Mouse (Mus musculus) ES-E14 (cell line): ENCODE results near the gene Gm21915. TPM values are rescaled to one million over a fixed set of nuclear protein-coding genes. Genes with fewer than 3 reads are reported as not detected.

Experiments used
- DNase-seq: peaks from one replicate; pipeline ENCODE4 v3.0.0-alpha.2; 2013; ENCODE audit warnings: low read depth, low spot score
- H3K27ac ChIP-seq: 2 replicates; pipeline ENCODE4 v1.5.1; 2012; ENCODE audit warnings: low read depth, mild to moderate bottlenecking, low read length, moderate library complexity, mixed read lengths; ENCODE audit not compliant: poor library complexity, insufficient read depth, severe bottlenecking
- H3K36me3 ChIP-seq: 2 replicates; pipeline ENCODE4 v1.6.1; 2012; ENCODE audit warnings: mild to moderate bottlenecking, low read length, moderate library complexity, mixed read lengths; ENCODE audit not compliant: control insufficient read depth, poor library complexity, insufficient read depth, severe bottlenecking
- H3K4me1 ChIP-seq, 2 experiments: fragments of 150-350 bp in 1 of 2; sonication (generic) in 1 of 2; 2 replicates each; pipeline ENCODE4 v1.6.1; 2012; ENCODE audit warnings: low read length in 2 of 2, mild to moderate bottlenecking in 1 of 2, mixed read lengths in 1 of 2; ENCODE audit not compliant: control insufficient read depth in 2 of 2, insufficient read depth in 2 of 2, poor library complexity in 1 of 2
- H3K4me3 ChIP-seq, 2 experiments: fragments of 150-350 bp in 1 of 2; sonication (generic) in 1 of 2; 2 replicates each; pipeline ENCODE4 v1.5.1; 2012; ENCODE audit warnings: low read length in 2 of 2, low read depth in 1 of 2, mild to moderate bottlenecking in 1 of 2, mixed read lengths in 1 of 2; ENCODE audit not compliant: insufficient read depth in 1 of 2, poor library complexity in 1 of 2, severe bottlenecking in 1 of 2
- H3K9ac ChIP-seq: 2 replicates; pipeline ENCODE4 v1.6.1; 2012; ENCODE audit warnings: low read depth, mild to moderate bottlenecking, low read length, mixed read lengths; ENCODE audit not compliant: poor library complexity, insufficient read depth, severe bottlenecking
- H3K9me3 ChIP-seq: fragments of 150-350 bp; sonication (generic); 2 replicates; pipeline ENCODE4 v1.6.1; 2012; ENCODE audit warnings: low read depth, mild to moderate bottlenecking, low read length; ENCODE audit not compliant: control insufficient read depth, insufficient read depth
- CHD2 ChIP-seq: IDR thresholded peaks from 2 replicates; pipeline ENCODE4 v1.6.1; 2014; ENCODE audit warnings: mild to moderate bottlenecking, low read depth, low read length, inconsistent platforms
- HCFC1 ChIP-seq: IDR thresholded peaks from 2 replicates; pipeline ENCODE4 v1.6.1; 2012; ENCODE audit warnings: low read length, inconsistent platforms, borderline replicate concordance; ENCODE audit not compliant: insufficient read depth
- MAFK ChIP-seq: IDR thresholded peaks from 2 replicates; pipeline ENCODE4 v1.6.1; 2014; ENCODE audit warnings: mild to moderate bottlenecking, low read depth, low read length, inconsistent platforms; ENCODE audit not compliant: insufficient read depth
- ZC3H11A ChIP-seq: IDR thresholded peaks from 2 replicates; pipeline ENCODE4 v1.6.1; 2012; ENCODE audit warnings: low read depth, mild to moderate bottlenecking, inconsistent platforms, low read length, borderline replicate concordance
- ZNF384 ChIP-seq: IDR thresholded peaks from 2 replicates; pipeline ENCODE4 v1.6.1; 2012; ENCODE audit warnings: low read depth, low read length, inconsistent platforms
- in situ Hi-C, 2 experiments: fragments of 600-800 bp; cut with MboI; formaldehyde crosslinking; loops; one replicate each; pipeline ENCODE4 v1.15.1; 2025; ENCODE audit warnings: low sequenced_read_pairs in 2 of 2, inconsistent platforms in 1 of 2; ENCODE audit not compliant: unreplicated experiment in 2 of 2
- total RNA-seq: library from RNA; depleted of rRNA; stranded (reverse); fragments of 300-350 nt; gene quantifications from 2 replicates; pipeline ENCODE4 v1.2.3, GENCODE M21; 2012

Gm21915 gene
- total RNA-seq, 1 experiment, result 0.71 TPM

DNA sequence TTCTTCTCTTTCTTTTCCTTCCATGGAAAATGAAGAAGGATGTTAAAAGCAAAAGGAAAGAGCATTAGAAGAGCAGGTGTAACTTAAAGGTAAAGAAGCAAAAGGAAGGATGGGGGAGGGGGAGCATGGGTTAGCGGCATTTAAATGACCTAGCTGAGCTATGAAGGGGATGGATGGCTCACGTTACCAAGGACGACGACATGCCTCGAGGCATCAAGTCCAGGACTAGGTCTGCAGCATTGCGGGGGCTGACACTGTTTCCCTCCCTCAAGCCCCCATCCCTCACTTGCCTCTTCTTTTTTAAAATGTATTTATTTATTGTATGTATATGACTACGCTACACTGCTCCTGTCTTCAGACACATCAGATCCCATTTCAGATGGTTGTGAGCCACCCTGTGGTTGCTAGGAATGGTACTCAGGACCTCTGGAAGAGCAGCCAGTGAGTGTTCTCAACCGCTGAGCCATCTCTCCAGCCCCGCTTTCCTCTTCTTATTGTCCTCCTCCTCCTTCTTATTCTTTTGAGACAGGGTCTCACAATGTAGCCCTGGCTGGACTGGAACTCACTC, 43.2 kb upstream of the Gm21915 start:
- no peak for DNase-seq
- in situ Hi-C loops, result loop anchor here in 1 of 2 experiments (5.0 kb wide), 1 partner anchor 120 kb away; no protein-coding TSS in a partner anchor
- Histone ChIP-seq H3K4me1 (peaks cover 0 to 3% of the 10 kb centered on the region in 2 experiments; a peak in 2 of 4 replicates), H3K27ac (no peak overlapping the region), H3K4me3 (no peak overlapping the region), H3K36me3 (no peaks in the 10 kb centered on the region), H3K9ac (no peak overlapping the region), H3K9me3 (no peaks in the 10 kb centered on the region)
- TF ChIP-seq ZC3H11A (no peak), CHD2 (no peak), ZNF384 (no peak), MAFK (no peak), HCFC1 (no peak)

- TF ChIP-seq CHD2 (no peak), HCFC1 (no peak), ZC3H11A (peak; percentile 39; the same call in 1 of the 2 replicates), MAFK (no peak), ZNF384 (no peak)
- in situ Hi-C loops, result loop anchor here in 1 of 2 experiments (5.0 kb wide), 1 partner anchor 119 kb away; no protein-coding TSS in a partner anchor
- Histone ChIP-seq H3K4me1 (peaks cover 0 to 3% of the 10 kb centered on the region in 2 experiments; a peak in 2 of 4 replicates), H3K9me3 (no peaks in the 10 kb centered on the region), H3K4me3 (no peak overlapping the region), H3K27ac (no peak overlapping the region), H3K9ac (no peak overlapping the region; the same call in 1 of the 2 replicates), H3K36me3 (no peaks in the 10 kb centered on the region)
- DNase-seq, result peak; percentile 65
Measured at GRCm38 (mm10) chr9:40628130-40629069, 42.0 kb upstream of the Gm21915 start.

DNA sequence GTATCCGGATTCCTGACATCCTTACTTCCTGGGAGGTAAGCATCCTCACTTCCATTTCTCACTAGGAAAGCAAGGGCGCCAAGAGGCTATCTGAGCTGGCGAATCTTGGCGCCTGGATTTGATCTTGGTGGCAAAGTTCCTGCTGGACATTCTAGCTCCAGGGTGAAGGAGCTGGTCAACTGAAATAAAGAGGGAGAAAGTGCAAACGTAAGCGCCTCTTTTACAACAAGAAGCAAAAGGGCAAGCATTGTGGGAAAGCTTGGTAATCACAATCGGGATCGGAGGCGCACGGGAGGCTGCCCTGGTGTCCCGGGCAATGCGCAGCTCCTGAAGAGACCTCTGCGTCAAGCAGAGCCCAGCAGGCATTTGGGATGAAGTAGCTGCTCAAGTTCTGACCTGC, 41.0 kb upstream of the Gm21915 start:
- peak overlapping the region; percentile 50 to 58 for H3K4me3 ChIP-seq

DNA sequence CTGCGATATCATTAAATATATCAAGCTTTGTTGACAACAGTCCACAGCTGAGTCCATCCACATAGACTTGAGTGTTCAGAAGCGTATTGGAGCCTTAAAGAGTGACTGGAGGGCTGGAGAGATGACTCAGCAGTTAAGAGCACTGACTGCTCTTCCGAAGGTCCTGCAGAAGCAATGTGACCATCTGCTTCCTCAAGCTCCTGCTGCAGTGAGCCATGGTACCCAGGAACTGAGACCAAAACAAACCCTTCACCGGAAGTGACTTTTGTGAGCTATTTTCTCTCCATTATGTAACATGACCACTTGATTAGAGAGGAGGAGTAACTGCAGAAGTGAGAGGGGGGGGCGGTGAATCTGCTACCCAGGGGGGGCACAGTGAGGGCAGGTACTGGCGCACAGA, 39.3 kb upstream of the Gm21915 start:
- no peak for TF ChIP-seq MAFK
- no peak for TF ChIP-seq ZC3H11A
- no peak for TF ChIP-seq CHD2
- TF ChIP-seq ZNF384, result no peak
- no peak for TF ChIP-seq HCFC1
- H3K9ac ChIP-seq, result no peak overlapping the region
- in situ Hi-C loops, result no loop called here
- DNase-seq, result no peak
- no peaks in the 10 kb centered on the region for H3K9me3 ChIP-seq
- H3K4me3 ChIP-seq, result no peak overlapping the region
- H3K36me3 ChIP-seq, result no peaks in the 10 kb centered on the region
- H3K4me1 ChIP-seq, result peaks cover 0 to 3% of the 10 kb centered on the region in 2 experiments; a peak in 2 of 4 replicates
- H3K27ac ChIP-seq, result no peak overlapping the region

More for the DNA sequence above, 41.0 kb upstream of the Gm21915 start:
- no peak for DNase-seq
- Histone ChIP-seq H3K4me1 (peaks cover 0 to 3% of the 10 kb centered on the region in 2 experiments; a peak in 2 of 4 replicates), H3K27ac (no peak overlapping the region), H3K9me3 (no peaks in the 10 kb centered on the region), H3K9ac (peak overlapping the region; percentile 63; the same call in 1 of the 2 replicates), H3K36me3 (no peaks in the 10 kb centered on the region)
- no peak for TF ChIP-seq HCFC1
- TF ChIP-seq ZC3H11A, result no peak
- no peak for TF ChIP-seq CHD2
- TF ChIP-seq MAFK, result no peak
- TF ChIP-seq ZNF384, result no peak
- in situ Hi-C loops, result loop anchor here in 1 of 2 experiments (5.0 kb wide), 1 partner anchor 118 kb away; no protein-coding TSS in a partner anchor
